Mouse (Mus musculus) kidney, embryonic 14.5 days (tissue): ENCODE measurements around the gene Ascl5. TPM values are rescaled to one million over a fixed set of nuclear protein-coding genes. Genes with fewer than 3 reads are reported as not detected.

Experiments used
- ATAC-seq: fragments of 200-750 bp; cut with Nextera tagmentation; 2 replicates; pipeline ENCODE4 v1.8.0; 2017; ENCODE audit warnings: moderate number of reproducible peaks, mild to moderate bottlenecking, moderate TSS enrichment, moderate library complexity; ENCODE audit not compliant: low FRiP score, low TSS enrichment
- H3K27ac ChIP-seq: fragments of 300-500 bp; sonication (generic); 2 replicates; pipeline ENCODE4 v1.5.1; 2014; ENCODE audit warnings: low read depth, mild to moderate bottlenecking, low read length, moderate library complexity, mixed read lengths
- H3K27me3 ChIP-seq: fragments of 300-500 bp; sonication (generic); 2 replicates; pipeline ENCODE4 v1.6.1; 2014; ENCODE audit warnings: mild to moderate bottlenecking, low read length; ENCODE audit not compliant: control insufficient read depth, insufficient read depth
- H3K36me3 ChIP-seq: fragments of 300-500 bp; sonication (generic); 2 replicates; pipeline ENCODE4 v1.6.1; 2014; ENCODE audit warnings: low read length, mixed read lengths; ENCODE audit not compliant: control insufficient read depth, insufficient read depth
- H3K4me1 ChIP-seq: fragments of 300-500 bp; sonication (generic); 2 replicates; pipeline ENCODE4 v1.6.1; 2014; ENCODE audit warnings: low read length, mixed read lengths; ENCODE audit not compliant: control insufficient read depth, insufficient read depth
- H3K4me2 ChIP-seq: fragments of 300-500 bp; sonication (generic); replicated peaks from 2 replicates; pipeline ENCODE4 v1.6.1; 2014; ENCODE audit warnings: low read depth, mild to moderate bottlenecking, low read length
- H3K4me3 ChIP-seq: fragments of 300-500 bp; sonication (generic); 2 replicates; pipeline ENCODE4 v1.5.1; 2014; ENCODE audit warnings: mild to moderate bottlenecking, low read length
- H3K9ac ChIP-seq: fragments of 300-500 bp; sonication (generic); 2 replicates; pipeline ENCODE4 v1.6.1; 2014; ENCODE audit warnings: low read depth, mild to moderate bottlenecking, low read length, moderate library complexity
- H3K9me3 ChIP-seq: fragments of 300-500 bp; sonication (generic); 2 replicates; pipeline ENCODE4 v1.6.1; 2016; ENCODE audit warnings: low read length; ENCODE audit not compliant: control insufficient read depth
- WGBS: fragments of 180-500 bp; shearing (Covaris S2); extraction: QIAGEN DNeasy Blood & Tissue Kit; methylation state at CpG from one replicate; pipeline ENCODE4 v1.1.7; 2014; 5-methylcytosine and 5-hydroxymethylcytosine counted together
- polyA plus RNA-seq: library from polyadenylated mRNA; unstranded; fragments of >200 nt; fragmentation: Nextera tagmentation; extraction: Ambion mirVana; gene quantifications from 2 replicates; pipeline ENCODE4 v1.2.1, GENCODE M21; 2014

Gene Ascl5
- polyA plus RNA-seq, 1 experiment from 2014 or later = not detected

- WGBS = 59% methylated on average over 9 of the region's 9 CpGs
- ATAC-seq = no peak
- Histone ChIP-seq H3K27ac (no peak overlapping the region), H3K4me2 (no peak overlapping the region), H3K4me1 (no peaks in the 10 kb centered on the region), H3K4me3 (no peak overlapping the region), H3K9ac (no peak overlapping the region), H3K27me3 (no peaks in the 10 kb centered on the region), H3K36me3 (no peaks in the 10 kb centered on the region), H3K9me3 (no peaks in the 10 kb centered on the region)
These were observed 10.6 kb downstream of the Ascl5 start for GRCm38 (mm10) chr1:136061041-136061789.

GRCm38 (mm10) chr1:136061790-136062141, 11.2 kb downstream of the Ascl5 start:
- no peak overlapping the region for H3K27ac ChIP-seq
- H3K9me3 ChIP-seq = no peaks in the 10 kb centered on the region
- no peaks in the 10 kb centered on the region for H3K36me3 ChIP-seq
- H3K9ac ChIP-seq = no peak overlapping the region
- H3K4me1 ChIP-seq = no peaks in the 10 kb centered on the region
- WGBS = 87% methylated on average over 7 of the region's 7 CpGs
- no peak for ATAC-seq
- H3K4me3 ChIP-seq = no peak overlapping the region
- H3K4me2 ChIP-seq = no peak overlapping the region
- H3K27me3 ChIP-seq = no peaks in the 10 kb centered on the region

DNA sequence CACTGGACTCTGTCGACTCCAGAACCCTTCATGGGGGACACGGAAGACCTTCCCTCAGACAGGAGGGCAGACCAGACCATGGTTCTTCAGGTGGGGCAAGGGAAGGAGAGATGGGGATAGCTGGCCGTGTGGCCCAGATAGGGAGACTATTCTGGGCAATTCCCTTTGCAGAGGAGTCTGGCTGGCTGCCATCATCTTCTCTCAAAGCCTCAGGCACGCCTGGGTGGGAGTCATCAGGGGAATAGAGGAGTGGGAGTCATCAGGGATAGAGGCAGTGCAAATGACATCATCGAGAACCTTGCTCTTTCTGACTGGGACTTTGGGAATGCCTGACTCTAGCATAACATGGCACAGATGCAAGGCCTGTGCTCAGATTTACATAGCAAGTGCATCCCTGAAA, 13.4 kb downstream of the Ascl5 start:
- Histone ChIP-seq H3K9me3 (no peaks in the 10 kb centered on the region), H3K4me2 (no peak overlapping the region), H3K27ac (no peak overlapping the region), H3K4me1 (no peaks in the 10 kb centered on the region), H3K9ac (no peak overlapping the region), H3K4me3 (no peak overlapping the region), H3K27me3 (no peaks in the 10 kb centered on the region), H3K36me3 (no peaks in the 10 kb centered on the region)
- 66% methylated on average over 5 of the region's 5 CpGs for WGBS
- no peak for ATAC-seq

- Histone ChIP-seq H3K36me3 (no peaks in the 10 kb centered on the region), H3K9me3 (no peaks in the 10 kb centered on the region), H3K4me2 (no peak overlapping the region), H3K9ac (no peak overlapping the region), H3K27ac (no peak overlapping the region), H3K4me1 (no peaks in the 10 kb centered on the region), H3K4me3 (no peak overlapping the region), H3K27me3 (no peaks in the 10 kb centered on the region)
- no peak for ATAC-seq
- WGBS = 67% methylated on average over 1 of the region's 1 CpGs
These were observed 16.0 kb downstream of the Ascl5 start for GRCm38 (mm10) chr1:136066621-136067020.

GRCm38 (mm10) chr1:136067579-136067978, 17.0 kb downstream of the Ascl5 start:
- no peaks in the 10 kb centered on the region for H3K4me1 ChIP-seq
- WGBS = 53% methylated on average over 3 of the region's 3 CpGs
- H3K27ac ChIP-seq = no peak overlapping the region
- H3K36me3 ChIP-seq = no peaks in the 10 kb centered on the region
- no peaks in the 10 kb centered on the region for H3K27me3 ChIP-seq
- H3K4me3 ChIP-seq = no peak overlapping the region
- no peaks in the 10 kb centered on the region for H3K9me3 ChIP-seq
- no peak overlapping the region for H3K9ac ChIP-seq
- no peak overlapping the region for H3K4me2 ChIP-seq
- no peak for ATAC-seq

- Histone ChIP-seq H3K36me3 (no peaks in the 10 kb centered on the region), H3K9me3 (no peaks in the 10 kb centered on the region), H3K27ac (no peak overlapping the region), H3K4me1 (no peaks in the 10 kb centered on the region), H3K9ac (no peak overlapping the region), H3K4me2 (no peak overlapping the region), H3K4me3 (no peak overlapping the region), H3K27me3 (no peaks in the 10 kb centered on the region)
- 5% methylated on average over 3 of the region's 3 CpGs for WGBS
- ATAC-seq = no peak
These were observed 25.5 kb downstream of the Ascl5 start for GRCm38 (mm10) chr1:136076086-136076485.

DNA sequence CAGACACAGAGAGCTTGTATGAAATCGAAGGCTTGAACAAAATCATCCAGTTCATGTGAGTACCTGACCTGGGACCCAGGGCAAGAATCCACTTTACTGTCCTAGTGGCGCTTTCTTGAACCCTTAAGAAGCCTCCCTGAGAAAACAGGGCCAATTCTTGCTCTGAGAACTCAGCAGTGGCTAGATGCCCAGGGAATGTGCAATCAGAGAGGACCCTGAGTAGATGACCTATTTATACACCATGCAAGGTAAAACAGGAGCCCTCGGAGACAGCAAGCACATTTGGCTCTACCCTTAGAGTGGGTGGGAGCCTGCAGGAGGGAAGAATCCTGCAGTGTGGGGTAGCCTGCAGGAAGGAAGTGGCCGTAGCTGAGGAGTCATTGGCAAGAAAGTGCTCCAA, 27.1 kb downstream of the Ascl5 start:
- H3K9me3 ChIP-seq = peaks cover 3% of the 10 kb centered on the region; the same call in 1 of the 2 replicates
- no peak overlapping the region for H3K27ac ChIP-seq
- H3K4me1 ChIP-seq = no peaks in the 10 kb centered on the region
- H3K4me2 ChIP-seq = no peak overlapping the region
- H3K4me3 ChIP-seq = no peak overlapping the region
- 58% methylated on average over 4 of the region's 4 CpGs for WGBS
- H3K9ac ChIP-seq = no peak overlapping the region
- ATAC-seq = no peak
- H3K27me3 ChIP-seq = no peaks in the 10 kb centered on the region
- H3K36me3 ChIP-seq = no peaks in the 10 kb centered on the region

GRCm38 (mm10) chr1:136081161-136081560, 30.6 kb downstream of the Ascl5 start:
- ATAC-seq = no peak
- WGBS = 92% methylated on average over 1 of the region's 1 CpGs
- no peaks in the 10 kb centered on the region for H3K27me3 ChIP-seq
- no peak overlapping the region for H3K27ac ChIP-seq
- H3K9me3 ChIP-seq = peaks cover 3% of the 10 kb centered on the region; the same call in 1 of the 2 replicates
- H3K9ac ChIP-seq = no peak overlapping the region
- no peak overlapping the region for H3K4me2 ChIP-seq
- no peaks in the 10 kb centered on the region for H3K36me3 ChIP-seq
- H3K4me3 ChIP-seq = no peak overlapping the region
- no peaks in the 10 kb centered on the region for H3K4me1 ChIP-seq

DNA sequence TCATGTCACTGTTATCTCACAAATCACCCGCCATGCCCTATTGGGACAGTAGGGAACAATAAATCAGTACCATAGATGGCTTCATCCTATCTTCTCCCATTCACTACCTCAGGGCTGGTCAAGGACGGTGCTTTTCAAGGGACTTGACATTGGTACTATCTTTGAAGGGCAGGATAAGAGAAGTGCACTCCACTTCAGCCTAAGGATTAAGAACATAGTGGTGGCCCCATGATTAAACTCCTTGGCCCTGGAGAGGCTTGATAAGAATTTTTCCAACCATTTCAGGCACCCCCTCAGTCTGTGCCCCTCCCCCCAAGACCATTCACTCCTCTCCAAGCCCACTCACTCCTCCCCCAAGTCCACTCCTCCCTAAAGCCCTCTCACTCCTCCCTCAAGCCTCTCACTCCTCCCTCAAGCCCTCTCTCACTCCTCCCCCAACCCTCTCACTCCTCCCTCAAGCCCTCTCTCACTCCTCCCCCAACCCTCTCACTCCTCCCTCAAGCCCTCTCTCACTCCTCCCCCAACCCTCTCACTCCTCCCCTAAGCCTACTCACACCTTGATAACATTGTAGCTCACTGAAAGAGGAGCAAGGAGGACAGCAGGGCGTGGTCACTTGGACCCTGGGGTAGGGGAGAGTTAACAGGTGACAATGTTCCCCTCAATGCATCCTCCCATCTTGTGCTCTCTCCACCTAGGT, 35.5 kb downstream of the Ascl5 start:
- 89% methylated on average over 3 of the region's 3 CpGs for WGBS
- ATAC-seq = no peak
- no peak overlapping the region for H3K4me3 ChIP-seq
- H3K27me3 ChIP-seq = no peaks in the 10 kb centered on the region
- no peak overlapping the region for H3K27ac ChIP-seq
- no peaks in the 10 kb centered on the region for H3K4me1 ChIP-seq
- H3K4me2 ChIP-seq = no peak overlapping the region
- H3K36me3 ChIP-seq = no peaks in the 10 kb centered on the region
- H3K9ac ChIP-seq = no peak overlapping the region
- H3K9me3 ChIP-seq = peaks cover 3% of the 10 kb centered on the region; the same call in 1 of the 2 replicates
